Mouse (Mus musculus) CD4-positive, CD25-positive, alpha-beta regulatory T cell, adult 4 months (primary cell): ENCODE results near the gene Rbfox3. TPM values are rescaled to one million over a fixed set of nuclear protein-coding genes. Genes with fewer than 3 reads are reported as not detected.

Source experiments
- ATAC-seq: one replicate; pipeline ENCODE4 v1.8.0; 2017
- polyA plus RNA-seq, 2 experiments: library from polyadenylated mRNA; unstranded; fragments of 100-300 nt; shearing (Covaris generic); gene quantifications; one replicate each; pipeline ENCODE4 v1.2.1; 2017

The Rbfox3 gene
- polyA plus RNA-seq, 2 experiments from 2014 or later = not detected

DNA sequence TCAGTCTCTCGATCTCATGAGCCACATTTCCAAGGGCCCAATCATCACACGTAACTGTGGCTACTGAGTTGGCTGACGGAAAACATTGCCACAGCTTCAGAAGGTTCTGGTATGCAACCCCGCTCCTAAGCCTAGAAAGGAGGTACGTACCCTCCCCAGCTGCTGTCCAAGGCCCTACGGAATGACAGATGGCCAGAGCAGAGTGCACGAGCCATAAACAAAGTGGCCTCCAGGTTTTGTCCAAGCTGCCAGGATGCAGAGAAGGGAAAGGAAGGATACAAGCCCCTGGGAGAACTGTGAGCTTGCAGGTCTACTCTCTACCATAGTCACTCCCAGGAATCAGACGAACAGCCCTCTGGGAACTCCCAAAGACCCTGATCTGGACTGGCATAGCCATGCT, 327.8 kb downstream of the Rbfox3 start:
- ATAC-seq = no peak

DNA sequence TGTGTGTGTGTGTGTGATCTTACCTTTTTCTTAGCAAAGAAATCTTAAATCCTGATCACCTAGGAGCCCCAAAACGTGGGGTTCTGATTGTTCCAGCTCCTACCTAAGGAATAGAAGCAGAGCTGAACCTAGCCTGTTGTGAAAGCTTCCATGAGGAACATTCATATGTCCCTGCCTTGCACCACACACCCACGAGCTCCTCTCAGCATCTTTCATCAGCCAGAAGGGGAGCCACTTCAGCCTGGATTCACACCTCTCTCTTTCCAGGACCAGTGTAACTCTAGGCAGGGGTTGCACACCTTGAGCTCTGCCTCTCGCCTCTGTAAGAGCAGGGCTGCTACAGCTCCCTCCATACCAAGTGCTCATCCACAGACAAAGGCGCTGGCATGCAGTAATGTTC, 330.4 kb downstream of the Rbfox3 start:
- ATAC-seq = no peak

DNA sequence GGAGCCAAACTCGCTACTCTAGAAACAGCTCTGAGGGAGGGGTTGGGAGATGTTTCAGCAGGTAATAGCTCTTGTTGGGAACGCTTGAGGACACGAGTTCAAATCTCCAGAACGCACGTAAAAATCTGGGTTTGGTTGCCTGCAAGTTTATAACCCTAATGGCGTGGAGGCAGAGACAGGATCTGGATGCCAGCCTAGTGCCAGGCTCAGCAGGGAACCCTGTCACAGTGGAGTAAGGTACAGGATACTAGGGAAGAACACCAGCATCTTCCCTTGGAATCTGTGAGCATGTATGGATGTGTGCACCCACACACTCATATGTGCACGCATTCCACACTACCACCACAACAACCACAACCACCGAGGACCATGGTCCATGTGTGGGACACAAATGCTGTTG, 331.8 kb downstream of the Rbfox3 start:
- ATAC-seq = no peak

DNA sequence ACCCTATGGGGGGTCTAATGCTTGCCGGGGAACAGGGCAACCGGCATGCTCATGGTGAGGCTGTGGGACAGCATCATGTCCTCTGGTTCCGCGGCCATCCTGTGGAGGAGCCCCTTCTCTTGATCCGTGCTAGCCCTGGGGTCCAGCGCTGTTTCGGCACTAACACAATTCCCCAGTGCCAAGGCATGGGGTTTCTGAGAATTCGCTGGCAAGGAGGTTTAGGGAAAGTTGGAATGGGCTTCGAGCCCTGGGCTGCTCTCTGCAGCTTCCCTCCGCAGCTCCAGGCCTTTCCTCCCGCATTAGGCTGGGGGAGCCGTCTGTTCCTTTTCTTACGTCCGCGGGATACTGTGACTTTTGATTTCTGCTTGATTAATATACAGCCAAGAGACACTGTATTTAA, 334.1 kb downstream of the Rbfox3 start:
- ATAC-seq = no peak

DNA sequence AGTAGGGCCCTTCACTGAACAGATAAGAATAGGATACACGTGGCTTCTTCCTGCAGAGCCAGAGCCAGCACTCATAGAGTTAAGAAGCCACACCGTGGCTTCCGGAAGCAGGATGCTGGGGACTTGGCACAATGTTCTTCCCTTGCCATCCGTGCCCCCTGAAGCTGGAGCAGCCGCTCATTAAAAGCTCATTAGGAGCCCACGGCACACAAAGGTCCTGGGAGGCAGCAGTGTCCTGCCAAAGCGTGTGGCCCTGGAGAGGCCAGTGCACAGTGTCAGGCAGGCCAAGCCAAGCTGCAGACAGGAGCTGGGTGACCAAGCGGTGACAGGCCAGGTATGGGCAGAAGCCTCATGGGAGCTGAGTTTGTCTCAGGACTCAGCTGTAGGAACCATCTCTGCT, 334.8 kb downstream of the Rbfox3 start:
- no peak for ATAC-seq

DNA sequence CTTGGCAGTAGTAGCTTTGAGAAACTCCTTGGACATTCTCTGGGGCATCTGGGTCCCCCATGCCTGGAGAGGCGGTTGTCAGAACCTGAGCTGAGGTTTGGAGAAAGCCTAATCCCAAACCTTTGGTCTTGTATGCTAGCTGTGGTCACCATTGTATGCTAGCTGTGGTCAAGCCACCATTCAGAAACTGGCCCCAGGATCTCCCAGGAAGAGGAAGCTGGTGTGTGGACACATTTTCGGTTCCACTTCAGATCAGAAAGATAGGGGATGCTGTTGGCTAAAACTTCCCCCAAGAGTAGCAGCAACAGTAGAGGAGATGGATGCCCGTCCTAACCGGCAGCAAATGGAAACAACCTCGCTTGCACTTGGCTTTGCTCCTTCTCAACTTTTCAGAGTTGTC, 337.0 kb downstream of the Rbfox3 start:
- ATAC-seq = no peak

DNA sequence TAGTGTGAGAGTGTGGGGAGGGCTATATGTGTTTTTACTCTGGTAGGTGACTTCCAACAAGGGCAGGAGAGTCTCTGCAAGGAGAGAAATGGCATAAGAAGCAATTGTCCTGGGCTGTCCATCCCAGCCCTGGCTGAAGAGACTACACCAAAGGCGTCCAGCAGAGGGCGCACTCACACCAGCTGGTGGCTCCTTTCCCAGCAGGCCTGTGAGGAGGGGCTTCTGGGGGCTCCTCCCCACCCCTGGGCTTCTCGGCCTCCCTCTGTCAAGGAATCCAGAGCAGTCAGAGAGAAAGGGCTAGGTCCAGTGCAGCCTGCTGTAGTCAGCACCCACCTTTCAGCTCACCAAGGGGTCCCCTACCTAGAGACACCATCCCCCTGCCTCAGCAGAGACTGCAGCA, 337.8 kb downstream of the Rbfox3 start:
- no peak for ATAC-seq

DNA sequence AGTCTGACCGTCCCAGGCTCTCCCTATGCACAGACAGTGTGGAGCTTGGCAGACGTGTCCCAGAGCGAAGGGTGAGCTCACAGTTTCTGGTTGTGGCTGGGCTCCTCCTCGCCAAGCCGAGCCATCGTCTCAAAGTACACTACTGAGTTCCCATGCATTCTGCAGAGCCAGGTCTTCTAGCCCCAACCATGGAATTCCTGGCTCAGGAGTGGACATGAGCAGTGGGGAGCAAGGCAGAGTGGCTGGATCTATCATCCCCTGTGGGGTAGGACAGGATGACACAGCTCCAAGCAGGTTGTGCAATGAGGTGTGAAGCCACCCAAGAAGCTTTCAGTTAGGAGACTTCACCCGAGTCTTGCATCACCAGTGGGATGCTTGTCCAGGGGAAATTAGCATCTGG, 338.4 kb downstream of the Rbfox3 start:
- ATAC-seq = no peak

DNA sequence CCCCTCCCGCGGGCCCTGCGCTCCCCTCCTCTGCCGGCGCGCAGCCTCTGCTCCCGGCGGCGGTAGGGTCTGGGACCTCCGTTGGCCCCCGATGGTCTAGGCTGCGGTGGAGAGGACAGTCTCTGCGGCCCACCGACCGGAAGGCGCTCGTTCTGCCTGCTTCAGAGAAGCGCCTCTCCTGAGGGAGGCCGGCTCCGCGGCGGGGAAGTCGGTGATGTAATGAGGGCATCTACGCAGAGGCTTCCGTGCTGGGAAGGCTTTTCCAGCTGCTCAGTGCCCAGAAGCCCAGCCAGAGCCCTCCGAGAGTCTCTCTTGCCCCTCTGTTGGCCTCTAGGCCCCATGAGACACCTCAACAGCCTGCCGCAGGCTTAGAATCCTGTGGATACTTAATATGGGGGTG, 341.2 kb downstream of the Rbfox3 start:
- ATAC-seq = no peak

DNA sequence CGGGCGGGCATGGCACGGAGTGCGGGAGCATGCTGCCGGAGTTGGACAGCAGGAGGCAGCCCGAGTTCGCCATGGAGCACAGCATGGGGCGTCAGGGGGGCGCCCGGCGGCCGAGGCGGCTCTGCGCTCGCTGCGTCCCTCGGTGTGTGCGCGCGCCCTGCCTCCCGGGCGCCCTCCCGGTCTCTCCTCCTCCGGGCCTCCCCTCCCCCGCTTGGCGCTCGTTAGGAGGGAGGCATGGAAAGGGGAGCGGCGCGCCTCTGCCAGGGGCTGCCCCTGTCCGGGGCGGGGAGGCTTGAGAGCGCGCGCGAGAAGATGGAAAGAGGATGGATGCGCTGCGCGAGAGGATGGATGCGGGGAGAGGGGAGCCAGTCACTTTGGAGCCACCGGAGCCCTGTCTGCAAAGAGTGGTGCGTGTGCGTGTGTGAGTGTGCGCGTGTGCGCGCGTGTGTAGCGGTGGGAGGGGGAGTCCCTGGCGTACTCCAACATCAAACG, 341.8 kb downstream of the Rbfox3 start:
- ATAC-seq = no peak

DNA sequence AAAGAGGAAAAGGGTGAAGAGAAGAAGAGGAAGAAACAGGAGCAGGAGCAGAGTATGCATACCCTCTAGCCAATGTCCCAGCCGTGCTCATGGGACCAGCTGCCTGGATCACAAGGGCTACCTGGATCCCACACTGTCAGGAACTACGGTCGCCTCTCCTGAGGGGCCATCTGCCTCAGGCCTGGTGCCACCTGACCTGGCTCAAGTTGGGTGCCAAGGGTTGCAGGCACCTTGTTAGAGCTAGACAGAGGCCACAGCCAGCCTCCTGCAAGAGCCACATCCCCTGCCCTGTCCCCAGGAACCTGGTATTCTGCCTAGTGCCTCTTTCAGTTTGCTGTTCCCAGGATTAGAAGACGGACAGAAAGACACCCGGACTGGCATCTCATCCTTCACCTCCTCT, 347.5 kb downstream of the Rbfox3 start:
- no peak for ATAC-seq

DNA sequence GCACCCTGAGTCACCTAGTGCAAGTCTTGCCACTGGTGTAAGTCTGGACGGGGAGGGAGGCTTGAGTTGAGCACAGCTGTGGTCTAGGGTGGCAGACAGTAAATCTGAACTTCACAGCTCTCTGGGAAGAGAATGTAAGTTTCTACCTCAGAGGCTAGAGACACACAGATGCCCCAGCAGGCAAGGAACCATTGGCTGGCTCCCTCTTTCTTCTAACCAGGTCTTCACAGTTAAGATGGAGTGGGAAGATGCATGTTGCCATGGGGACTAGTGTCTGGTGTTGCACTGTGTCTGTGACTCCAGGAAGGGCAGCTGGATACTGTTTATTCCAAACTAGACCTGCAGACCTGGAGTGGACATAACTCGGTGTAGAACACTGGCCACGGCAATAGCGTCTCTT, 348.6 kb downstream of the Rbfox3 start:
- no peak for ATAC-seq

DNA sequence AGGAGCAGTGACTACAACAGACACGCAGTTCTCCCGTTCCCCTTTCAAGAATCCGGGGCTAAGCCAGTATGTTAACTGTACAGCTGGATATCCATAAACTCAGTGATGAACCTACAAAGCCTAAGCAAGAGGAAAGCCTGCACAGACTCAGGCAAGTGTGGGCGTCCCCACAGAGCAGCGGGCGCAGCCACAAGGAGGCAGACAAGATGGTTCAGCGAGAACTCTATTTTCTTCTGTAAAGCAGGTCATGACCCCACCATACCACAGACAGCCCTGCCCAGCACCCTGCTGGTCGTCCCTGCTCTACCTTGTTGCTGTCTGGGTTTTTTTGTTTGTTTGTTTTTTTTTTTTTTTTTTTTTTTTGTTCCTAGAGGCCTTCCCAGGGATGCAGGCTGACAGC, 353.2 kb downstream of the Rbfox3 start:
- no peak for ATAC-seq

DNA sequence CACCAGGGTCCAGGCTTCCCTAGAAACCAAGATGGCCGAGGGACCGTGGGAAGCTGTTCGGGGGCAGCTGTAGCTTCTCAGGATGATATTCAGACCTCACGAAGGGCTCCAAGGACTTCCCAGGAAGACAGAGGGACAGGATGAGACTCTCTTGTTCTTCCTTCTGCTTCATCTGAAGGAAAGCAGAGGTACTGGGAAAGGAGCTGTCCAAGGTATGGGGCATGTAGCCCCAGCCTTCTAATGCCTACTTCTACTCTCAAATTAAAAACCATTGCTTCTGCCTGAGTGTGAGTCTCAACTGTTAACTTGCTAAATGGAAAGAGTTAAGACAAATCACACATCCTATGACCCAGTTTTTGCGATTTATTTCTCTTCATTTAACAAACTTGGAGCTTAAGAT, 355.8 kb downstream of the Rbfox3 start:
- ATAC-seq = no peak

DNA sequence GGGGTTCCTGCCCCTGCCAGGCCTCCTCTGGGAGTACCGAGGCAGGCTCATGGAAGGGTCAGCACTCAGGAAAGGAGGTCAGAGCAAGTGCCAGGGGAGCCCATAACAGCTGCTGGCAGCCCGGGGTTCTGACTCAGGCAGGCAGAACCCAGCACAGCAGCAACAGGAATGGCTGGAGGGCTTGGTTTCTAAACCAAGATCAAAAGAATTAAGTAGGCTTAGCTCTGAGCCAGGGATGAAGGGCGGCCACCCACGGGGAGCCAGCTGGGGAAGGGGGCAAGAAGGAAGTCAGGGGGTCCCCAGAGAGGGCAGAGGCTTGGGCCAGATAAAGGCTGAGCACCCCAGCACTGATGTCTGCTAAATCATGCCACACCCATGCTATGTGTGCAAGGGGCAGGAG, 356.9 kb downstream of the Rbfox3 start:
- ATAC-seq = no peak

DNA sequence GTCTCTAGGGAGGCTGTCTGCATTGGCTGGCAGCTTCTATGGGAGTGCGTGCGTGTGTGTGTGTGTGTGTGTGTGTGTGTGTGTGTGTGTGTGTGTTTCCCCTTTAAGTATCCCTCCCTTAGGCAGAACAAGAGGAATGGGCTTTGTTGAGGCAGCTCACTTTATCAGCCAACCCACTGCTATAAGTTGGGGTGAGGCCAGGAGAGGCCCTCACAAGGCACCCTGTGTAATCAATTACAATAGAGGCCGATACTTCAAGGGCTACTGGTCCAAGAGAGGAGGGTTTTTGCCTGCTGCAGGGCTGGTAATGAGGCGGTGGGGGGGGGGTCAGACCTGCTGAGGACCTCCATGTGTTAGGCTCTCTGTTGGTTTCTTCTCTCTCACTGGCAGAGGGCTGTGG, 357.5 kb downstream of the Rbfox3 start:
- no peak for ATAC-seq

DNA sequence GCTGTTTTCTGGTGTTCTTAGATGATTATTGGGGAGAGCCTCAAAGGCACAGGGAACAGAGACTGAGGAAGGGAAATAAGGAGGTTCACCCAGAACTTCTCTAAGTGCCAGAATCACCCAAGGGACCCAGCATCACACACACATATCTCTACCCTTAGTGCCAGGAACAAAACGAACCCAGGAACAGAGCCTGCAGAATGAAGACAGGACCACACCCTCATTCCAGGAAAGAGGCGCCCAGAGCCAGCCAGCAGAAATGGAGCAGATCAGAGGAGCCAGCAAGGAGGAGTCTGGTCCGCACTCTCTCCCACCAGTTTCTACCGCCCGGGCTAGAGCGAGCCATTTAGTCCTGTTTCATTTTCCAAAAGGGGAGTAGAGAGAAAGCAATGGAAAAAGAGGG, 358.4 kb downstream of the Rbfox3 start:
- no peak for ATAC-seq

DNA sequence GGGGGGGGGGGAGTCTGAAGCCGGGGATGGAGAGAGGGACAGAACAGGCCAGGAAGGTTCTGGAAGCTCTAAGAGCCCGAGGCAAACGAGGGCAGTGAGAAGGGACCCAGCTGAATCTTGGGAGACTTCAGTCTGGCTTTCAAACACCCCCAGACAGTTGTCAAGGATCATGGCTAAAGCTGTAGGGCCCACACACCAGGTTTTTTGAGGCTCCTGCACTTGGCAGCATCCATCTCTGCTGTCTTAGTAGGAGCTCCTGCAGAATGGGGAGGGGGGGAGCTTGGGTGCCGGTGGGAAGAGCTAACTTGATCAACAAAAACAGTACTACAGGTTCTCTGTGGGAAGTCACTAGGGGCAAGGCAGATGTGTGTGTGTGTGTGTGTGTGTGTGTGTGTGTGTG, 358.9 kb downstream of the Rbfox3 start:
- no peak for ATAC-seq

DNA sequence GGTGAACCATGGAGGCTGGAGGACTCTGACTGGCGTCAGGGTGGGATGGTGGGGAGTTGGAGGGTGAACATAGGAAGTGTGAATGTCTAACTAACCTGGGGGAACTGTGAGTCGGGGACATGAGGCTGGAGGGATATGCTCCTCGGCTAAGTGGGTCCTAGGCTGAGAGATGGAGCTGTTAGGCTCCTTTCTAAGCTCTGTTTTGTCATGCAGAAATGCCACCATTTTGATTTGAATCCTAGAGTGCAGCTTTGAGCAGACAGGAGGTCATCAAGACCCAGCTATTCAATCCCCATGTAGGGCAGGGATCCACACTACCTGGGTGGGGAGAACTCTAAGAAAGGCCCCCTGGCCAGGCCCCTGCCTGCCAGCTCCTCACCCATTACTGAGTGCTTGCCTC, 359.7 kb downstream of the Rbfox3 start:
- no peak for ATAC-seq

DNA sequence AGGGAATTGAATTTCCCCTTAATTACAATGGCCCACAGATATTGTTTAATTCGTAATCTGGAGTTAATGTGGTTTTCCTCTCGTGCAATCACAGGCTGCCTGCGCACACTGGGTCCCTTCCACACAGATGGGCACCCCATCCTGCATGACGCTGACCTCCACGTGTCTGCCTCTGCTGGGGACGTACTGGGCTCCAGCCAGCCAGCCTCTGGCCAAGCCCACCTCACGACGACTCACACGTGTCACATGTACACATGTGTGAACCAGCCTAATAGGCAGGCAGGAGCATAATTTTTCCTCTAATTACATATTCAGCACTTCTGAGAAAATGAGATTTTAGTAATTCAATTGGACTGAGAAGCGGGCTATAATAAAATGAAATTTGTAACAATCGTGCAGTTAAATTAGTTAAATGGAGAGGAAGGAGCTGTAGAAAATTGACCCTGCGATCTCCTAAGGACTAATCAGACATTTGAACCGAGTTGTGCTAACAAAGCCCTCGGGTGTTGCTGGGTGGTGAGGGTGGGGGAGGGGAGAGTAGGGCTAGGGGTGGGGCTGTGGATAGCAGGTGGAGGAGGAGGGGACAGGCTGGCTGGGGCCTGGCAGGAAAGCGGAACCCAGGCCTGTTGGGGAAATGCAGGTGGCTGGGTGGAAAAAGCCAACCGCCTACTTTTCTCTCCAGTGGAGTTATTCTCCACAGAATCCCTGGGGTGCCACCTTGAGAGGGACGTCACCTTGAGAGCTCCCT, 360.4 kb downstream of the Rbfox3 start:
- ATAC-seq = no peak

DNA sequence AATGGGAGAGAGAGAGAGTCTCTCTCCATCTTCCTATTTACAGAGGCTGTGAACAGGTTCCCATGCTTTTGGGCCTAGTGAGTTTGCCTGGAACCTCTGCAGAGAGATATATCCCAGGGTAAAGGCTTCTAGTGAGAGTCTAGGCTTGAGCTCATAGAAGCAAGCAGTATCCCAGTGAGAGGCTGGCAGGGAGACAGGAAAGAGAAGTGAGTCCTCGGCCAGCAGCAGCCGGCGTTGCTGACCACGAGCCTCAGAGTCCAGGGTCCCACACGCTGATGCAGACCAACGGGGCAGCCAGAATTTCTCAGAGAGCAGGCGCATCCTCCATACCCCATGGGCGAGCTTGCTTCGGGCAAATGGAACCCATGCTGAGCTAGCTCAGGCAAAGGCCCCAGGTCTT, 363.2 kb downstream of the Rbfox3 start:
- ATAC-seq = no peak

DNA sequence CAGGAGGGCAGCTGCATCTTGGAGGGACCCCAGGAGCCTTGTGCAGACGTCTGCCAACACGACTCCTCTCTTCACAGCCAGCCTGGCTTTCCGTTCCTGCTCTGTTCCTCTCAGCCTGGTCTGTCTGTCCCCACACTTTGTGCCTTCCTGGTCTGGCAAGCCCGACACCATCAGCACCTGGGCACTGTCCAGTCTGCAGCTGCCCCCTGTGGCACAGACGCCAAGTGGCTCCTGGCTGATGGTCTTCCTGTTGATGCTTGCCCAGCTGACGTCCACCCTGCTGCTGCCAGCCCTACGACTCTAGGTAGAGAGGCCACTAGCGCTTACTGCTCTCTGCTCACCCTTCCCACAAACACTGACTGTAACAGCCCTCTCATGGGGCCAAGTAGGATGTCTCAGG, 365.1 kb downstream of the Rbfox3 start:
- ATAC-seq = no peak

DNA sequence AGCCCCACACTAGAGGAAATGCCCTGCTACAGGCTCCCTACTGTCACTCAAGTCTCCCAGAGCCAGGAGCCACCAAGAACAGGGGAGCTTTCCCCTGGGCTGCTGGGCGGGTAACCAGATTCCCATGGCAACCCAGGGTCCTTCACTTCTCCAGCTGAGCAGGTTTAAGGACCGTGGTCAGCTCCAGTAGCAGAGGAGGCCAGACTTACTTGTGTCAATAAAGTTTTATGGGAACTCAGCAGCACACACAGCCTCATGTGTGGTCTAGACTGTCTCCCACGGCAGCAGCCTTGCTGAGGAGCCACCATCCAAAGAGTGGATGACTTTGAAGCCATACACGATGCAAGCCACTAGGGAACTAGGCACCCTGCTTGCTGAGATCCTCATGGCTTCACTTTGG, 365.7 kb downstream of the Rbfox3 start:
- no peak for ATAC-seq

DNA sequence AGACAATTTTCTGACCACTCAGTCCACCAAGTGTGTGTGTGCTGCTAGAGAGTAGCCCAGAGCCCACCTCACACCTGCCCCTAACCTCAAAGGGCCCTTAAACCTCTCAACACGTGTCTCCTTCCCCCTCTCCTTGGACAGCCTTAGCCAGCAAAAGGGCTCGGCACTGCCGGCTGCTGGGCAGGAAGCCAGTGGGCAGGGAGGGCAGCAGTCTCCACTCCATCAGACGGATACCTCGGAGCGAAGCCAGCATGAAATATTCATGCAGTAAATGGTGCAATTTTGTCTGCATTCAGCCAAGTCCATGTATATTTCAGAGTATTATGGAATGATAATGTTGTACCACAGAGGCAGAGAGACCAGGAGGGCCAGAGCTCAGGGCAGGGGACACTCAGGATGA, 366.8 kb downstream of the Rbfox3 start:
- no peak for ATAC-seq

DNA sequence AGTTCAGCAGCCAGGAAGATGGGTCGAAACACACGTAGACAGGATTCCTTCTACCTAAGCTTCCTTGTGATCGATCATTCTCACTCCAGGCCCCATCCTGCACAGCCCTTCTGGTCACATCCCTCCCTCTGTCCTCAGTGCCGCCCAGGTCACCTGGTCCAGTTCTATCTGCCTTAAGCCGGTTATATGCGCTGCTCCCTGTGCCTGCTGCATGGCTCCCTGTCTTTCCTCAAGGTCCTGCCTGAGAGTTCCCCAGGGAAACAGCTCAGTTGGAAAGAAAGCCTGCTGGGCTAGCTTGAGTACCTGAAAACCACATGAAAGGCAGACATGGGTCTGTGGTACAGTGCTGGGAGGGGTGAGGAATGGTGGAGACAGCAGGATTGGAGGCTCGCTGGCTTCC, 368.5 kb downstream of the Rbfox3 start:
- no peak for ATAC-seq
